Mouse (Mus musculus): ENCODE data around the gene Tbx2. TPM values are rescaled to one million over a fixed set of nuclear protein-coding genes. Genes with fewer than 3 reads are reported as not detected.

The Tbx2 gene
- polyA plus RNA-seq, 1 experiment from 2014 or later, result 3.1 TPM

DNA sequence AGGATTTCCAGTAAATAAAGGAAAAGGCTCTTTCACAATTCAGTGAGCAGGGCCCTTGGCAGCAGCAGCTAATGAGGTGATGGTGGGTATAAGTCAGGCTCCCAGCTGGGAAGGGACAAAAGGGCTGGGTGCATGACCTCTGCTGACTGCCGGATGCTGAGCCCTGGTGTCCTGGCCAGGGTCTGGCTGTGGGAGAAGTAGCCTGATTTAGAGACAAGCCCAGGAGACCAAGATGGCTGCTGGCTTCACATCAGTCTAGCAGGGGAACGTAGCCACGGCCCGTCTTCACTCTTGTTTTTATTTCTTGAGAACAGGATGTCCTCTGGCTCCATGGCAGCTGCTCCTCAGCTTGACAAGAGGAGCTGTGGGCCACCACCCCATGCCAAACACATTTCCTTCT lies 14.2 kb downstream of the Tbx2 start:
- peak overlapping the region; percentile 26; the same call in 1 of the 2 replicates for H3K27ac ChIP-seq (ENCODE audit: low read length)

GRCm38 (mm10) chr11:85849037-85849436 lies 16.7 kb downstream of the Tbx2 start:
- 4% methylated on average over 21 of the region's 21 CpGs for WGBS
- no peaks in the 10 kb centered on the region for H3K9me3 ChIP-seq (replicated peaks; ENCODE audit: control insufficient read depth, low read length)
- H3K4me2 ChIP-seq (ENCODE audit: low read depth, low read length), result peak overlapping the region; percentile 58
- peak overlapping the region; percentile 49; the same call in 1 of the 2 replicates for H3K9ac ChIP-seq (ENCODE audit: low read length)
- H3K4me3 ChIP-seq (replicated peaks; ENCODE audit: low read length), result peak overlapping the region; percentile 35
- H3K27ac ChIP-seq (ENCODE audit: low read length), result no peak overlapping the region
- H3K4me1 ChIP-seq (ENCODE audit: control insufficient read depth, insufficient read depth, low read length), result peaks cover 8% of the 10 kb centered on the region; the same call in 1 of the 2 replicates
- H3K27me3 ChIP-seq (ENCODE audit: control insufficient read depth, insufficient read depth, low read length), result 0 out of 2 replicates have a peak, but pooled peaks cover 4% of the 10 kb centered on the region
- peak; percentile 54; the same call in 1 of the 2 replicates for ATAC-seq (ENCODE audit: insufficient read depth, low FRiP score)
- no peaks in the 10 kb centered on the region for H3K36me3 ChIP-seq (ENCODE audit: control insufficient read depth, insufficient read depth, low read length)

More for the DNA sequence above, 14.2 kb downstream of the Tbx2 start:
- Histone ChIP-seq H3K36me3 (ENCODE audit: control insufficient read depth, insufficient read depth, low read length) (no peaks in the 10 kb centered on the region), H3K4me1 (ENCODE audit: control insufficient read depth, insufficient read depth, low read length) (peaks cover 26% of the 10 kb centered on the region), H3K4me2 (ENCODE audit: low read depth, low read length) (no peak overlapping the region), H3K9me3 (replicated peaks; ENCODE audit: control insufficient read depth, low read length) (no peaks in the 10 kb centered on the region), H3K27me3 (ENCODE audit: control insufficient read depth, insufficient read depth, low read length) (0 out of 2 replicates have a peak, but pooled peaks cover 4% of the 10 kb centered on the region), H3K4me3 (replicated peaks; ENCODE audit: low read length) (no peak overlapping the region), H3K9ac (ENCODE audit: low read length) (no peak overlapping the region)
- no peak for ATAC-seq (ENCODE audit: insufficient read depth, low FRiP score)
- WGBS, result 69% methylated on average over 4 of the region's 4 CpGs

DNA sequence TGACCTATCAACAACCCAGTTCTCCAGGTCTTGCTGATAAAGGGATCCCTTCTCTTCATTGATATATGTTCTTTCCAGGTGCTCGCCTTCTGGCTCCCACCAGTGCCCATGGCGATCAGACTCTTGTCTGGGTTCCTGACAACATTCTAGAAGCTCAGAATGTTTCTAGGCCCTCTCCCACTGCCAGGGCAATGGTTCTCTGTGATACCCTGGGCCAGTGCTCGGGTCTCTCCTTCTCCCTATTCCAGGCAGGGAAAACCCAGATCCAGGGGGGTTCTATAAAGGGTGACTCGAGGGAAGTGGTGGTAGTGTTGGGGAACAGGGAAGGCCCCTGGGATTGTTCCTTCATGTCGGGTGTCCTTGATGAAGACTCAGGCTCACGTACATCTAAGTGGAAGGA lies 17.9 kb downstream of the Tbx2 start, which contains the start of gene Gm11444:
Gm11444 (minus strand) TSS at position 101 of the 400 bp plus-strand sequence.
- Histone ChIP-seq H3K36me3 (ENCODE audit: control insufficient read depth, insufficient read depth, low read length) (no peaks in the 10 kb centered on the region), H3K4me1 (ENCODE audit: control insufficient read depth, insufficient read depth, low read length) (peaks cover 5% of the 10 kb centered on the region; the same call in 1 of the 2 replicates), H3K27ac (ENCODE audit: low read length) (no peak within 1 kb of the TSS), H3K27me3 (ENCODE audit: control insufficient read depth, insufficient read depth, low read length) (0 out of 2 replicates have a peak, but pooled peaks cover 4% of the 10 kb centered on the region), H3K9ac (ENCODE audit: low read length) (peak within 1 kb of the TSS; percentile 49; the same call in 1 of the 2 replicates), H3K4me2 (ENCODE audit: low read depth, low read length) (peak within 1 kb of the TSS; percentile 58), H3K4me3 (replicated peaks; ENCODE audit: low read length) (peak within 1 kb of the TSS; percentile 35), H3K9me3 (replicated peaks; ENCODE audit: control insufficient read depth, low read length) (no peaks in the 10 kb centered on the region)
- WGBS, result 89% methylated on average over 6 of the region's 6 CpGs
- no peak for ATAC-seq (ENCODE audit: insufficient read depth, low FRiP score)

DNA sequence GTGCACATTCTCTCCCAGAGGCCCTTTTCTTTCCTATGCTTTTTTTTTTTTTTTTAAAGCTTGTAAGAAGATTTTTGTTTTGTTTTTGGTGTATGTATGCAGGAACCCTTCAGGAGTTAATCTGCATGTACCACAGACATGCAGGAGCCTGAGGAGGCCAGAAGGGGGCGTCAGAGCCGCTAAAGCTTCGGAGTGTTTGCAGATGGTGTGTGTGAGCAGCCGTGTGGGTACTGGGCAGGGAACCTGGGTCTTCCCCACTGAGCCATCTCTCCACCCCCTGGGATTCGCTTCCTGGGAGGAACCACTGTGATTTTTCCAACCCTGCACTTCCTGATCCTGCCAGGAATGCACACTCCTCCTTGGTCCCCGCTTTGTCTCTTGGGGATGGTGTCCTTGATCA lies 18.4 kb downstream of the Tbx2 start:
- Histone ChIP-seq H3K4me2 (ENCODE audit: low read depth, low read length) (no peak overlapping the region), H3K27me3 (ENCODE audit: control insufficient read depth, insufficient read depth, low read length) (0 out of 2 replicates have a peak, but pooled peaks cover 4% of the 10 kb centered on the region), H3K27ac (ENCODE audit: low read length) (no peak overlapping the region), H3K9me3 (replicated peaks; ENCODE audit: control insufficient read depth, low read length) (no peaks in the 10 kb centered on the region), H3K9ac (ENCODE audit: low read length) (no peak overlapping the region), H3K4me3 (replicated peaks; ENCODE audit: low read length) (no peak overlapping the region), H3K4me1 (ENCODE audit: control insufficient read depth, insufficient read depth, low read length) (peaks cover 5% of the 10 kb centered on the region; the same call in 1 of the 2 replicates), H3K36me3 (ENCODE audit: control insufficient read depth, insufficient read depth, low read length) (no peaks in the 10 kb centered on the region)
- 40% methylated on average over 6 of the region's 6 CpGs for WGBS
- no peak for ATAC-seq (ENCODE audit: insufficient read depth, low FRiP score)

DNA sequence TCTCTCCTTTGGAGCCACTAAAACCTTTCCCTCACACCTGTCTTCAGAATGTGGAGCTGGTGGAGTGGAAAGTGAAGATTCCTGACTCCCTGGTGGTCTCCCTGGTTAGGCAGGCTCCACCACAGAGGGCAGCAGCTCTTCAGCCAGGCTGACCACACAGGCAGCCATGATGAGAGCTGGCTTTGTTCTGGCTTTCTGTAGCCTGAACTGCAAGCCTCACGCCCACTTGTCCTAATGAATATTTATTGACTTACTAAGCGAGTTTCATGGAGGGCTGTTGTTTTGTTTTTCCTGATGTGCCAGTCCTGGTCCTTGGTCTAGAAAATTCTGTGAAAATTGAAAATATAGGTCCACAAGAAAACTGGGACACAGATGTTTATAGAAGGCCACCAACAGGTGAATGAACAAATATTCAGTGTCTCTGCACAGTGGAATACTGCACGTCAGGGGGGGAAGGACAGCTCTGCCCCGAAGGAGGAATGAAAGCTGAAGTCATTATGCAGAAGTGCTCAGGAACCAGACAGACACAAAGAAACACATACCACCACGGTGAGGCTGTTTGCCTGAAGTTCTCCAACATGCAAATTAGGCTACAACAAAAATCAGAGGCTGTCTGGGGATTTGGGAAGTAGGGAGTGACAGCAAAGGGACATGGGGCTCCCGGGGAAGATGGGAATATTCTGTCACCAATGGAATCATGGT lies 25.8 kb downstream of the Tbx2 start:
- H3K4me2 ChIP-seq (ENCODE audit: low read depth, low read length), result no peak overlapping the region
- no peaks in the 10 kb centered on the region for H3K4me1 ChIP-seq (ENCODE audit: control insufficient read depth, insufficient read depth, low read length)

GRCm38 (mm10) chr11:85864363-85864762 lies 32.0 kb downstream of the Tbx2 start:
- H3K4me2 ChIP-seq (ENCODE audit: low read depth, low read length), result no peak overlapping the region
- H3K4me1 ChIP-seq (ENCODE audit: control insufficient read depth, insufficient read depth, low read length), result no peaks in the 10 kb centered on the region
- WGBS, result 38% methylated on average over 7 of the region's 7 CpGs
- no peaks in the 10 kb centered on the region for H3K9me3 ChIP-seq (replicated peaks; ENCODE audit: control insufficient read depth, low read length)
- no peaks in the 10 kb centered on the region for H3K36me3 ChIP-seq (ENCODE audit: control insufficient read depth, insufficient read depth, low read length)
- no peaks in the 10 kb centered on the region for H3K27me3 ChIP-seq (ENCODE audit: control insufficient read depth, insufficient read depth, low read length)
- no peak overlapping the region for H3K4me3 ChIP-seq (replicated peaks; ENCODE audit: low read length)
- H3K27ac ChIP-seq (ENCODE audit: low read length), result no peak overlapping the region
- no peak overlapping the region for H3K9ac ChIP-seq (ENCODE audit: low read length)
- ATAC-seq (ENCODE audit: insufficient read depth, low FRiP score), result no peak

More for the DNA sequence above, 25.8 kb downstream of the Tbx2 start:
- H3K9ac ChIP-seq (ENCODE audit: low read length), result no peak overlapping the region
- no peaks in the 10 kb centered on the region for H3K27me3 ChIP-seq (ENCODE audit: control insufficient read depth, insufficient read depth, low read length)
- WGBS, result 36% methylated on average over 6 of the region's 6 CpGs
- no peaks in the 10 kb centered on the region for H3K36me3 ChIP-seq (ENCODE audit: control insufficient read depth, insufficient read depth, low read length)
- no peak for ATAC-seq (ENCODE audit: insufficient read depth, low FRiP score)
- no peak overlapping the region for H3K4me3 ChIP-seq (replicated peaks; ENCODE audit: low read length)
- no peaks in the 10 kb centered on the region for H3K9me3 ChIP-seq (replicated peaks; ENCODE audit: control insufficient read depth, low read length)
- H3K27ac ChIP-seq (ENCODE audit: low read length), result no peak overlapping the region

DNA sequence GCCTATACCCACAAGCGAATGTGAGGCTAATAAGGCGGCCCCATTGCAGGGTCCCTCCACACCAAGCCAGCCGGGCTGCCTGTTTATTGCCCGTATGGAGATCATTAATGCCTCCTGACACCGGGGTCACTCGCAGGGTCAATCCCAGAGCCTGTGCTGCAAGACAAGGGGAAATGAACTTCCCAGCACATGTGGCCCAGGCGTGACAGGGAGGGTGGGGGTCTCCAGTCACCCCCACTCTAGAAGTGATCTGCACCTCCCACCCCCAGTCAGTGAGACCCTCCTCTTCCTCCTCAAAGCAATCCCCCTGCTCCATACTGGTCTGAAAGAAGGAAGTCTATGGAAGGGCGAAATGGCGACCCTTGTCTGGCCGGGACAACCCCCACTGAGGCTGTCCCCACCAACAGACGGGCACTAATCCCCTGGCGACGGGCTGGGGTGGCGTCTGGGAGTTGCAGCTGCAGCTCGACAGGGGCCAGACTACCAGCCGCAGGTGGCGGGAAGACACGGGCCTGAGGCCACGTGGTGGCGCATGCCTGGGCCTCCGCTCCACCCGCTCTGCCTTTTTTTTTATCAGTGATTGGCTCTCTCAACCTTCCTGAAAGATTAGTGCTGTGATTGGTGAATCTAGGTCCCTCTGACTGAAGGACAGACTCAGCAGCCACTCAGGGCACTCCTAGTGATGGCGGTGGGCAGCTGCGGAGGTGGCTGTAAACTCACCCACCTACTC lies 43.9 kb downstream of the Tbx2 start:
- Histone ChIP-seq H3K4me1 (ENCODE audit: control insufficient read depth, insufficient read depth, low read length) (no peaks in the 10 kb centered on the region), H3K27me3 (ENCODE audit: control insufficient read depth, insufficient read depth, low read length) (0 out of 2 replicates have a peak, but pooled peaks cover 4% of the 10 kb centered on the region), H3K4me2 (ENCODE audit: low read depth, low read length) (no peak overlapping the region), H3K4me3 (replicated peaks; ENCODE audit: low read length) (no peak overlapping the region), H3K9ac (ENCODE audit: low read length) (no peak overlapping the region), H3K27ac (ENCODE audit: low read length) (no peak overlapping the region), H3K36me3 (ENCODE audit: control insufficient read depth, insufficient read depth, low read length) (no peaks in the 10 kb centered on the region), H3K9me3 (replicated peaks; ENCODE audit: control insufficient read depth, low read length) (no peaks in the 10 kb centered on the region)
- ATAC-seq (ENCODE audit: insufficient read depth, low FRiP score), result no peak
- 65% methylated on average over 24 of the region's 24 CpGs for WGBS

GRCm38 (mm10) chr11:85884498-85884897 lies 52.1 kb downstream of the Tbx2 start:
- no peaks in the 10 kb centered on the region for H3K9me3 ChIP-seq (replicated peaks; ENCODE audit: control insufficient read depth, low read length)
- 0 out of 2 replicates have a peak, but pooled peaks cover 3% of the 10 kb centered on the region for H3K4me1 ChIP-seq (ENCODE audit: control insufficient read depth, insufficient read depth, low read length)
- no peak overlapping the region for H3K27ac ChIP-seq (ENCODE audit: low read length)
- H3K9ac ChIP-seq (ENCODE audit: low read length), result no peak overlapping the region
- no peak overlapping the region for H3K4me2 ChIP-seq (ENCODE audit: low read depth, low read length)
- WGBS, result 74% methylated on average over 4 of the region's 4 CpGs
- no peaks in the 10 kb centered on the region for H3K36me3 ChIP-seq (ENCODE audit: control insufficient read depth, insufficient read depth, low read length)
- no peak for ATAC-seq (ENCODE audit: insufficient read depth, low FRiP score)
- H3K4me3 ChIP-seq (replicated peaks; ENCODE audit: low read length), result no peak overlapping the region
- peaks cover 53% of the 10 kb centered on the region for H3K27me3 ChIP-seq (ENCODE audit: control insufficient read depth, insufficient read depth, low read length)
